Mouse (Mus musculus): Measurements from ENCODE around the gene Ssr1. TPM values are rescaled to one million over a fixed set of nuclear protein-coding genes. Genes with fewer than 3 reads are reported as not detected.

Gene Ssr1
- polyA plus RNA-seq, 1 experiment from 2014 or later, result 95.7 TPM

DNA sequence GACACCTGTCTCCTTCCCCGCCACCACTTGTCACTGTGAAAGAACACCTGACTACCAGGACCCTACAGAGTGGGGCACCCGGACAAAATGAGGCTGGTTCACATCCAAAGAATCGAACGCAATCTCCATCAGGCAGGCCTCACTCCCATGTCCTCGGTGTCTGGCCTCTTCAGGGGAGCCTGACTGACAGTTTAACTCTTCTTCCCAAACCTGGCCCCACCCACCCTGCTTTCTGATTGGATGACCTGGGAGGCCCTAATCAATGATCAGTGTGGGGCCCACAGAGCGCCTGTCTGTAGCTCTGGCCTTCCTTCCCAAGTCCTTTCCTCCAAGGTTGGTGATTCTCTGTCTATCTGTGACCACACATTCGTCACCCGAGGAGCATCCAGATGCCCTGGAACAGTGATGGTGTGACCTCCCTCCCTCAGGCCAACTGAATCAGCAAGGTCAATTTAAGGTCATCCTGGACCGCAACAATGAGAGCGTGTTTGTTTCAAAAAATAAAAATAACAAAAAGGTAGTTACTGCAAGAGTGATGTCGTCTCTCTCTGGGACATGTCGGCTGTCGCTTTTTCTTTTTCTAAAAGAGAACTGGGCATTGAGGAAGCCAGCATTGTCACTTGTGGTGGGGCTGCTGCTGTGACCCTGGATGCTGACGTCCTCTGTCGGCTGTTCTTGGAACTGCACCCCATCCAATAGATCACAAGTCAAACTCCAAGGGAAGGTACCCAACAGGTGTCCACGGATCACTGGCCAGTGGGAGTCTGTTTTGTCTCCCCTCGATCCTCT lies 28.7 kb downstream of the Ssr1 start:
- POLR2A ChIA-PET, result no interaction called here
- CTCF ChIA-PET, result no interaction called here
- in situ Hi-C loops (cut with MboI; ENCODE audit: low pct_unique_long_range_greater_than_20kb), result no loop called here
- TF ChIP-seq CTCF (IDR thresholded peaks at IDR 0.05), result no peak
- no peaks in the 10 kb centered on the region for H3K27me3 ChIP-seq
- no peak for ATAC-seq
- DNase-seq (ENCODE audit: low read depth, low spot score), result no peak

DNA sequence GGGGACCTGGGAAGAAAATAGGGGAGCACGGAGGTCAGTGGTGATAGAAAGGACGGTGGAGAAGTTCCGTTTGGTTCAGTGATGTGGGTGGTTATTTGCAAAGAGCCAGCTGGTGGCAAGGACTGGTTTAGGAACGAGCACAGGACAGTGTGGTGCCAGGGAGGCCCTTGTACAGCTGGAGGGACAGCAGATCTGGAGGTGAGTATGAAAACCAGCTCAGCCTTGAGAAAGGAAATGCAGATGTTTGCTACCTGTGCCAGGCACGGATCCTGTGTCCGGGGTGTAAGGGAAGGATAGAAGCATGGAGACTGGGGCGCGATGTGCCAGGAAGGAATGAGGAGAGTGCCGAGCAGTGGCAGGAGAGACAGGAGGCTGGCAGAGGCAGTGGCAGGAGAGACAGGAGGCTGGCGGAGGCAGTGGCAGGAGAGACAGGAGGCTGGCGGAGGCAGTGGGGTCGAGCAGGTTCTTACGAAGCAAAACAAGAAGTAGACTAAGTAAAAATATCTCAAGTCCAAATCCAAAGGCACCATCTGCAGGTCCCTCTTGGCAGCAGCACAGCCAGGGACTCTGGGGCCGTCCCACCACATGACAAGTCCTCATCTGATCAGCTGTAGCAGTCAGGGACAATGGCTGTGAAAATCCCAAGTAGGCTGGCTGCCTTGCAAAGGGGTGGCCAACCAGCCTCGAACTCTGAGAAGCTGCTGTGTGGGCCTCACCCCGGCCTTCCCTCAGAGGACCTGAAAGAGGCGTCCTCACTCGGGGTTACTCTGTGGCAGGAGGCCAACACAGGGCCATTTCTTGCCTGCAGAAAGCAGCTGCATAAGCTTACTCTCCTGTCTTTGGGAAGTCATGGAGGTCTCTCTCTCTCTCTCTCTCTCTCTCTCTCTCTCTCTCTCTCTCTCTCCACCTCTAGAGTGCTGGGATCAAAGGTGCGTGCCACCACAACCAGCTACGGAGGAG lies 29.6 kb downstream of the Ssr1 start:
- ChIA-PET POLR2A (no interaction called here), CTCF (interaction anchor here (1.0 to 1.2 kb wide), 2 partner anchors 13 to 544 kb away, joined by 3 to 5 read pairs; no protein-coding TSS in a partner anchor)
- no peak for TF ChIP-seq CTCF (IDR thresholded peaks at IDR 0.05)
- in situ Hi-C loops (cut with MboI; ENCODE audit: low pct_unique_long_range_greater_than_20kb), result no loop called here
- DNase-seq (ENCODE audit: low read depth, low spot score) (no peak), ATAC-seq (no peak)
- H3K27me3 ChIP-seq, result no peaks in the 10 kb centered on the region

DNA sequence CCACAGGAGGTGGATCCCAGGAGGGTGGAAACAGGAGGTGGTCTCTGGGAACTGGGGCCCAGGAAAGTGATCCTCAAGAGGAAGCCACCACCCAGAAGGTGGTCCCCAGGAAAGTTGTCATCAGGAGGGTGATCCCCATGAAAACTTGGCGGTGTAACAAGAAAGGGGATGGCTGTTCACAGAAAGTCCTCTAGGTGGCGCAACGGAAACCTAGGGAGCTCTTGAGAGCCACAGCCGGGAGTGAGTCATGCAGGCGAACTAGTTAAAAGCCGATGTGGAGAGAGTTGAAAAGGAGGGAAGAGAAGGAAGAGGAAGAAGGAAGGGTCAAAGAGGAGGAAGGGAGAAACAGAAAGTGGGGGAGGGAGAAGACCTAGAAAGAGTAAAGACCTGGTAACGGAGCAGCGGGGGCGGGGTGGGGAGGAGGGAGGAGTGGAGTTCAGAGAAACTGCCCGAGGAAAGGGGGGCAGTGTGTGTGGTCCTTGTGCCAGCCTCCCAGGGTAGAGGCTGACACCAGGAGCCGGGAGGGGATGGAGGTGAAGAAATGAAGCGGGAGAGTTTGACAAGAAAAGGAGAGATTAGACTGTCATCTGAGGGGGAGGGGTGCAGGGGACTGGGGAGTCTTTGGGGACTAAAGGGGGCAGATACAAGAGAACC lies 30.5 kb downstream of the Ssr1 start:
- ChIA-PET POLR2A (interaction anchor here (0.6 to 1.1 kb wide), 3 partner anchors 13 to 31 kb away, joined by 3 read pairs; partner anchors contain the start of gene Ssr1), CTCF (interaction anchor here (0.7 to 1.5 kb wide), 11 partner anchors 10 to 543 kb away, joined by 3 to 10 read pairs (median 4); no protein-coding TSS in a partner anchor)
- no peaks in the 10 kb centered on the region for H3K27me3 ChIP-seq
- peak; percentile 33 for DNase-seq (ENCODE audit: low read depth, low spot score)
- ATAC-seq, result peak; percentile 49
- in situ Hi-C loops (cut with MboI; ENCODE audit: low pct_unique_long_range_greater_than_20kb), result no loop called here
- TF ChIP-seq CTCF (IDR thresholded peaks at IDR 0.05), result no peak

DNA sequence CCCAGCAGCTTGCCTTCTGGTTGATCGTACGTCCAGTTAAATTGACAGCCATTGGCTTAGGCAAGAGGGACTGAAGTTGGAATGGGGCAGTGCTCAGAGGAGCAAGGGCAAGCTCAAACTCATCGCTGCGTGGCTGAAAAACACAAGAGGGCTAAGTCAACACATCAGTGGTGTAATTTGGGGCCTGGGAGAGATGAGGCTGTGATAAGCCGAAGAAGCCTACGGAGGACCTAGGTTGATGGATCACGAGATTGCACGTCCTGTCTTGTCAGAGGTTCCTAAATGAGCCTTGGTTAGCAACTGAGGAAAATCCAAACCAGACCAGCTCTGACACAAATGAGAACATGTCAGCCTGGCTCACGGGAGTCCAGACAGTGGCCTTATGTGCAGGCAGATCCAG lies 31.5 kb downstream of the Ssr1 start:
- no peaks in the 10 kb centered on the region for H3K27me3 ChIP-seq
- ATAC-seq (no peak), DNase-seq (ENCODE audit: low read depth, low spot score) (no peak)
- ChIA-PET CTCF (interaction anchor here (0.7 to 1.5 kb wide), 10 partner anchors 9 to 528 kb away, joined by 3 to 10 read pairs (median 4); no protein-coding TSS in a partner anchor), POLR2A (interaction anchor here (1.1 kb wide), 1 partner anchor 15 kb away, joined by 3 read pairs; no protein-coding TSS in a partner anchor)
- in situ Hi-C loops (cut with MboI; ENCODE audit: low pct_unique_long_range_greater_than_20kb), result no loop called here
- no peak for TF ChIP-seq CTCF (IDR thresholded peaks at IDR 0.05)

DNA sequence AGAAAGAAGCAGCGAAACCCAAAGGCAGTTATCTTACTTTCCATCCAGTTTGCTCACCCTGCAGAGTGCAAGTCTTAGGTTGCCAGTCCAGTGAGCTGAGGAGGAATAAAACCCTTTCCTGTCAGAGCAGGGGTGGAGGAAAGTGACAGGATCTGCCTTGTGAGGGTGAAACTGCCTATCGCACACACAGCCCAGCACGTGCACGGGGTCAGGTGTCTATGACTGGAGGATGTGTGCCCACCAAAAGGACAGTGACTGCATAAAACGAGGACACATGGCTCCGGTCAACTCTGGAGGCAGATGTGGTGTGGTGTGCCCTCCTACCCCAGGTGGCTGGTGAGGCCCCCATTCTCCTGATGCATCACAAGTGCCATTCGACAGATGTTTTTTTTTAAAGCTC lies 34.1 kb downstream of the Ssr1 start:
- CTCF ChIA-PET, result interaction anchor here (0.6 kb wide), 1 partner anchor 9 kb away, joined by 3 read pairs; no protein-coding TSS in a partner anchor
- in situ Hi-C loops (cut with MboI; ENCODE audit: low pct_unique_long_range_greater_than_20kb), result no loop called here
- TF ChIP-seq CTCF (IDR thresholded peaks at IDR 0.05), result no peak
- no peaks in the 10 kb centered on the region for H3K27me3 ChIP-seq
- DNase-seq (ENCODE audit: low read depth, low spot score) (no peak), ATAC-seq (no peak)
- POLR2A ChIA-PET, result no interaction called here

DNA sequence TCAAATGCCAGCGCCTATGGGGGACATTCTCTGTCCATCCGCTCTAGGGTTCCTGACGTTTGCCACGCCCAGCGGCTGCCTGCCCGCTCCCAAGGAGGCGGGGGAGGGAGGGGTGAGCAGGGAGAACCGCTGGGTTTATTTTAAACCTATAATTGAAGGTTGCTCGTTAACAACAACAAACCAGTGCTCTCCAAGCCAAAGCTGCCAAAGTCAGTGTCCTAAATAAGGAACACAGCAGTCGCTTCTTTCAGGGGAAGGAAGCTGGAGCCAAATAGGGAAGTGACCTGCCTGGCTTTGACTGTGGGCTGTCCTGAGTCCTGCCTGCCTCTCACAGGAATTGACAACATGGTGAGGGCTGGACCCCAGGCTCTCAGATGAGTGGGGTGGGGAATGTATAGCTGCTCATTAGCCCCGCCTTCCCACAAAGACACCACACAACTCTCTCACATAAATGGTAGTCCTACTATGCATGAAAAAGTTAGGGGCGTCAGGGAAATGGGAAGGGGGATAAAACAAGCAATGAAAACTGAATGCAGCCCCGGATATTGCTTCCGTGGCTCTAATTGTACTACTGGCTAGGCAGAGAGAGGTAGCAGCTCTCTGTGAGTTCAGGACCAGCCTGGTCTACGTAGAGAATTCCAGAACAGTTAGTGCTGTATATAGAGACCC lies 34.6 kb downstream of the Ssr1 start:
- in situ Hi-C loops (cut with MboI; ENCODE audit: low pct_unique_long_range_greater_than_20kb), result no loop called here
- ChIA-PET POLR2A (no interaction called here), CTCF (no interaction called here)
- TF ChIP-seq CTCF (IDR thresholded peaks at IDR 0.05), result no peak
- ATAC-seq, result no peak
- DNase-seq (ENCODE audit: low read depth, low spot score), result no peak
- H3K27me3 ChIP-seq, result no peaks in the 10 kb centered on the region

DNA sequence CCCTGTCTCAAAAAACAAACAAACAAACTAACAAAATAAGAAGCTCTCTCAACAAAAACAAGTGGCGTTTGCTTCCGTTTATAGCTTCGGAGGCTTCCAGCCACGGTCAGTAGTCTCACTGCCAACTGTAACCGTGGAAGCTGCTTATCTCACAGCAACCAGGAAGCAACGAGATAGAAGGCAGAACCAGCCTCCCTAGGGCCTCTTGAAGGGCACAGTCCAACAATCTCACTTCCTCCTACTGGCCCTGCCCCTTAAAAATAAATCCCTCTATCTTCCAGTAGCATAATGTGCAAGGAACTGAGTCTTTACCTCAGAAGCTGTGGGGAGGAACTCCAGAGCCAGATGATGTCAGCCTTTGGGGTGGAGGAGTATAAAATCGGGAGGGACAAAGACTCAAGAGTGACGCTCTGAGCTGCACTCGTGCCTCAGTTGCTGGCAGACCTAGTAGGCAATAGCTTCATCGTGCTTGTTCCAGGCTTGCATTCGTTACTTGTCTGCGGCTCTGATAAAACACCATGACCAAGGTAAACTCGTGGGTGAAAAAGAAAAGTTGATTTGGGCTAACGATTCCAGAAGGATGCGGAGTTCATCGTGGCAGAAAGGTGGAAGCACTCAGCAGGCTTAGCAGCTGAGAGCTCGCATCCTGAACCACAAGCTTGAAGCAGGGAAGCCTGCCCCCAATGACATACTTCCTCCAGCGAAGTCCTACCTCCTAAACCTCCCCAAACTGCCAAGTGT lies 35.3 kb downstream of the Ssr1 start:
- ChIA-PET CTCF (no interaction called here), POLR2A (no interaction called here)
- DNase-seq (ENCODE audit: low read depth, low spot score) (no peak), ATAC-seq (no peak)
- TF ChIP-seq CTCF (IDR thresholded peaks at IDR 0.05), result no peak
- in situ Hi-C loops (cut with MboI; ENCODE audit: low pct_unique_long_range_greater_than_20kb), result no loop called here
- H3K27me3 ChIP-seq, result no peaks in the 10 kb centered on the region

DNA sequence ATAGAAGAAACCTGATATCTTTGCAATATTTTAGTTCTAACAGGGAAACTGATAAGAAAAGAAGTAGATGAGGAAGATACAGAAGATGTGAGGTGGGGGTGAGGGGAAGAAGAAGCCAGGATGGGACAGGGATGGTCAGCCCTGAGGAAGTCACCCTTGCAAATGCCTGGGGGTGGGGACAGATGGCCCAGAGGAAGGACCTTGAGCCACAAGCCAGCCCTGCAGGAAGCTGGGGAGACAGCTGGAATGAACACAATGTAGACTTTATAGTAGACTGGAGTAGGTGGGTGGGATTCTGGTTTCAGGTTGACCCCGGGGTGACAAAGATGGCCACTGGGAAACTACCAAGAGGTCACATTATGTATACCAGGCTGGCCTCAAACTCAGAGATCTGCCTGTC lies 39.7 kb downstream of the Ssr1 start:
- in situ Hi-C loops (cut with MboI; ENCODE audit: low pct_unique_long_range_greater_than_20kb), result no loop called here
- H3K27me3 ChIP-seq, result no peaks in the 10 kb centered on the region
- ChIA-PET CTCF (no interaction called here), POLR2A (no interaction called here)
- no peak for TF ChIP-seq CTCF (IDR thresholded peaks at IDR 0.05)
- ATAC-seq (no peak), DNase-seq (ENCODE audit: low read depth, low spot score) (no peak)

DNA sequence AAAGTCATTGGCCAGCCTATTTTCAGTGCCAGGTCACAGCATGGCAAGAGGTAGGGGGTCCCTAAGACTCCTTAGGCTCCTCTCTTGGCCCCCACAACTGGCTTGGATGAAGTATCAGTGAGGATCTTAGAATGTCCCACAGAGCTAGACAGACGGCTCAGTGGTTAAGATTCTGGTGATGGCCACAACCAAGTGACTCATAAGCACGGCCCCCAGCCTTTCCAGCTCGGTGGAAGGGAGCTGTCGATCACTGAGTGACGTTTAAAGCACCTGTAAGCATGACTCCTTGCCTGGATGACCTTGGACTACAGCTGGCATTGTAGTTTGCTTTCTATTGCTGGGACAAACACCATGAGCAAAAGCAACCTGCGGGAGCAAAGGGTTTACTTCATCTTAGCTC lies 41.0 kb downstream of the Ssr1 start:
- ATAC-seq (no peak), DNase-seq (ENCODE audit: low read depth, low spot score) (no peak)
- ChIA-PET POLR2A (no interaction called here), CTCF (interaction anchor here (1.5 kb wide), 1 partner anchor 10 kb away, joined by 5 read pairs; no protein-coding TSS in a partner anchor)
- no peaks in the 10 kb centered on the region for H3K27me3 ChIP-seq
- TF ChIP-seq CTCF (IDR thresholded peaks at IDR 0.05), result no peak
- in situ Hi-C loops (cut with MboI; ENCODE audit: low pct_unique_long_range_greater_than_20kb), result no loop called here
